Mouse (Mus musculus) brain, adult 10 weeks (tissue): ENCODE measurements around the gene Olfr1431. TPM values are rescaled to one million over a fixed set of nuclear protein-coding genes. Genes with fewer than 3 reads are reported as not detected.

Source experiments
- polyA plus RNA-seq: library from polyadenylated mRNA; stranded (reverse); fragments of 350-450 nt; fragmentation: Illumina TruSeq; extraction: RNeasy Lipid Tissue Mini Kit (QIAGEN cat#74804); gene quantifications from one replicate; pipeline ENCODE4 v1.2.3, GENCODE M21; 2015; ENCODE audit warnings: low read depth, low replicate concordance

Olfr1431 gene
- not detected for polyA plus RNA-seq

GRCm38 (mm10) chr19:12200334-12200733, at the start of gene Olfr1431:
Gene Olfr1431, plus strand, starts transcription at chr19:12200634.

GRCm38 (mm10) chr19:12170062-12170599, 30.3 kb upstream of the Olfr1431 start, which contains the start of gene Olfr1555-ps1:
Gene Olfr1555-ps1, minus strand, starts transcription at chr19:12170112.

GRCm38 (mm10) chr19:12232496-12232895, 32.1 kb downstream of the Olfr1431 start, which contains the start of gene Olfr1432:
Gene Olfr1432, minus strand, starts transcription at chr19:12232596.

GRCm38 (mm10) chr19:12241559-12241958, 41.1 kb downstream of the Olfr1431 start, which contains the start of gene Olfr262:
Gene Olfr262, minus strand, starts transcription at chr19:12241659.

GRCm38 (mm10) chr19:12260732-12261131, 60.3 kb downstream of the Olfr1431 start, which contains the start of gene Olfr235:
Gene Olfr235, plus strand, starts transcription at chr19:12261032.

Other genes with a start within 250 kb of the Olfr1431 start
- 35.7 TPM for gene Osbp, start 234.7 kb upstream of the Olfr1431 start, polyA plus RNA-seq
- not detected for gene Olfr1423, start 159.3 kb upstream of the Olfr1431 start, polyA plus RNA-seq
- not detected for gene Olfr1424, start 138.0 kb upstream of the Olfr1431 start, polyA plus RNA-seq
- not detected for gene Olfr1425, start 122.9 kb upstream of the Olfr1431 start, polyA plus RNA-seq
- gene Olfr1426, start 108.6 kb upstream of the Olfr1431 start, polyA plus RNA-seq, result not detected
- gene Olfr1427, start 97.3 kb upstream of the Olfr1431 start, polyA plus RNA-seq, result not detected
- not detected for gene Olfr1428, start 84.7 kb upstream of the Olfr1431 start, polyA plus RNA-seq
- not detected for gene Olfr76, start 77.4 kb upstream of the Olfr1431 start, polyA plus RNA-seq
- not detected for gene Olfr1555-ps1, start 30.5 kb upstream of the Olfr1431 start, polyA plus RNA-seq
- not detected for gene Olfr1432, start 32.0 kb downstream of the Olfr1431 start, polyA plus RNA-seq
- gene Olfr262, start 41.0 kb downstream of the Olfr1431 start, polyA plus RNA-seq, result not detected
- gene Olfr235, start 60.4 kb downstream of the Olfr1431 start, polyA plus RNA-seq, result not detected
- gene Olfr1434, start 79.2 kb downstream of the Olfr1431 start, polyA plus RNA-seq, result not detected
- not detected for gene Olfr1436, start 98.5 kb downstream of the Olfr1431 start, polyA plus RNA-seq
- not detected for gene Olfr1437, start 124.5 kb downstream of the Olfr1431 start, polyA plus RNA-seq
- gene Olfr1438-ps1, start 135.3 kb downstream of the Olfr1431 start, polyA plus RNA-seq, result not detected
- not detected for gene Olfr1440, start 186.6 kb downstream of the Olfr1431 start, polyA plus RNA-seq
- gene Olfr1441, start 216.8 kb downstream of the Olfr1431 start, polyA plus RNA-seq, result not detected
- not detected for gene Pfpl, start 227.3 kb downstream of the Olfr1431 start, polyA plus RNA-seq